Comparison of ENCODE assay signal across 8 mouse cellular contexts in the genomic region with DNA sequence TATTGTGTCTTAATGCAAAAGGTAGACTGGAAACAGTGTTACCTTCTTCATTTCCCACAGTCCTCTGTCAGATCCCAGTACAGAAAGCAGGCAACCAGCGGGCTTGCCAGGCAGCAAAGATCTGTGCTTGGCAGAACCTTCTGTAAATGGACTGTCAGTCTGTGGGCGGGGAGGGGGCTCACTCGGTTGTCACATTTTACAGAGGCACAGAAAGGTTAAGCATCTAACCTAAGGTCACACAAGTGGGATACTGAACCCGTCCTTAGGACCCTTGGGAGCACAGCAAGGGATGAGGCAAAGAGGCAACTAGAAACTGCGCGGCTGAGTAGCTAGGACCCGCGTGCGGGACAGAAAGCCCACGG. TPM values are rescaled to one million over a fixed set of nuclear protein-coding genes. Genes with fewer than 3 reads are reported as not detected.
DNase-seq lines count a peak whose midpoint lies in the region; ATAC-seq and TF ChIP-seq lines count a peak whose summit lies in the region.

No protein-coding gene starts in this region.

- H3K4me1 ChIP-seq in heart, embryonic 13.5 days = peaks cover 71% of the 10 kb centered on the region
- peaks cover 8% of the 10 kb centered on the region for H3K4me1 ChIP-seq in ES-Bruce4 (ENCODE audit: control insufficient read depth, insufficient read depth, low read length)
- peaks cover 65% of the 10 kb centered on the region for H3K4me1 ChIP-seq in limb, embryonic 13.5 days
- peaks cover 67% of the 10 kb centered on the region for H3K4me1 ChIP-seq in neural tube, embryonic 13.5 days (replicated peaks)

- H3K36me3 ChIP-seq in heart, embryonic 13.5 days = no peaks in the 10 kb centered on the region
- no peaks in the 10 kb centered on the region for H3K36me3 ChIP-seq in ES-Bruce4 (ENCODE audit: control insufficient read depth, insufficient read depth, low read length, poor library complexity, severe bottlenecking)
- H3K36me3 ChIP-seq in limb, embryonic 13.5 days = no peaks in the 10 kb centered on the region
- H3K36me3 ChIP-seq in neural tube, embryonic 13.5 days = no peaks in the 10 kb centered on the region

- TF ChIP-seq EP300 in ES-Bruce4 (IDR thresholded peaks at IDR 0.05; ENCODE audit: insufficient read depth, low read depth, low read length) = no peak

- no peaks in the 10 kb centered on the region for H3K9me3 ChIP-seq in heart, embryonic 13.5 days
- no peaks in the 10 kb centered on the region for H3K9me3 ChIP-seq in ES-Bruce4 (replicated peaks; ENCODE audit: control insufficient read depth, insufficient read depth, low read length, poor library complexity, severe bottlenecking)
- H3K9me3 ChIP-seq in limb, embryonic 13.5 days = no peaks in the 10 kb centered on the region
- H3K9me3 ChIP-seq in neural tube, embryonic 13.5 days = no peaks in the 10 kb centered on the region

- peak overlapping the region; percentile 85 for H3K4me2 ChIP-seq in heart, embryonic 13.5 days
- H3K4me2 ChIP-seq in limb, embryonic 13.5 days (replicated peaks) = peak overlapping the region; percentile 88
- peak overlapping the region; percentile 73 for H3K4me2 ChIP-seq in neural tube, embryonic 13.5 days

- H3K9ac ChIP-seq in heart, embryonic 13.5 days = peak overlapping the region; percentile 97
- H3K9ac ChIP-seq in ES-Bruce4 (ENCODE audit: low read depth, poor library complexity, severe bottlenecking) = peak overlapping the region; percentile 92
- H3K9ac ChIP-seq in limb, embryonic 13.5 days = peak overlapping the region; percentile 94
- H3K9ac ChIP-seq in neural tube, embryonic 13.5 days = peak overlapping the region; percentile 100

- no peak for ATAC-seq in heart, embryonic 13.5 days (ENCODE audit: extremely low read depth, insufficient number of reproducible peaks, low FRiP score, low TSS enrichment)
- peak; percentile 42 for ATAC-seq in erythroblast, adult 5-6 weeks (replicated peaks; ENCODE audit: low FRiP score, poor library complexity, severe bottlenecking)
- ATAC-seq in limb, embryonic 13.5 days (ENCODE audit: low FRiP score, low read depth) = no peak
- peak; percentile 17; the same call in 1 of the 2 replicates for ATAC-seq in neural tube, embryonic 13.5 days (ENCODE audit: low read depth)

- no peak for DNase-seq in heart, adult 8-10 months (ENCODE audit: low spot score)
- DNase-seq in urinary bladder, postnatal 10 days (ENCODE audit: low spot score) = no peak
- no peak for DNase-seq in layer of hippocampus, postnatal 10 days (ENCODE audit: low spot score in 2 of 2)

- peak overlapping the region; percentile 93 for H3K27ac ChIP-seq in heart, embryonic 13.5 days (replicated peaks)
- H3K27ac ChIP-seq in ES-Bruce4 (ENCODE audit: insufficient read depth, low read length) = peak overlapping the region; percentile 11
- H3K27ac ChIP-seq in limb, embryonic 13.5 days = peak overlapping the region; percentile 85
- H3K27ac ChIP-seq in neural tube, embryonic 13.5 days (replicated peaks) = peak overlapping the region; percentile 96

- peak overlapping the region; percentile 84 for H3K4me3 ChIP-seq in heart, embryonic 13.5 days
- peak overlapping the region; percentile 67 for H3K4me3 ChIP-seq in ES-Bruce4 (ENCODE audit: low read depth, low read length)
- H3K4me3 ChIP-seq in limb, embryonic 13.5 days = peak overlapping the region; percentile 96
- peak overlapping the region; percentile 96 for H3K4me3 ChIP-seq in neural tube, embryonic 13.5 days

- no peak for TF ChIP-seq POLR2A in ES-Bruce4 (IDR thresholded peaks at IDR 0.05; ENCODE audit: insufficient read depth, low read length)

- WGBS in heart, embryonic 13.5 days = 2% methylated on average over 10 of the region's 10 CpGs
- 1% methylated on average over 10 of the region's 10 CpGs for WGBS in limb, embryonic 13.5 days
- WGBS in neural tube, embryonic 13.5 days = 2% methylated on average over 10 of the region's 10 CpGs

- H3K27me3 ChIP-seq in heart, embryonic 13.5 days (replicated peaks) = no peaks in the 10 kb centered on the region
- H3K27me3 ChIP-seq in ES-Bruce4 (ENCODE audit: control insufficient read depth, insufficient read depth, low read length, poor library complexity, severe bottlenecking) = no peaks in the 10 kb centered on the region
- H3K27me3 ChIP-seq in limb, embryonic 13.5 days = no peaks in the 10 kb centered on the region
- no peaks in the 10 kb centered on the region for H3K27me3 ChIP-seq in neural tube, embryonic 13.5 days

- no peak for TF ChIP-seq CTCF in ES-Bruce4 (IDR thresholded peaks at IDR 0.05; ENCODE audit: low read depth, low read length)

RNA-seq across cellular contexts. Expression of gene Myl9, which starts 54.9 kb away (rescaled TPM):
- 1,696 and 1,855 TPM in 2 replicates for polyA plus RNA-seq in heart, embryonic 13.5 days (2015; fragmentation: Nextera tagmentation; extraction: Ambion mirVana)
- 10 to 100 TPM; 40.0 to 70.3 (median 65.6) TPM for total RNA-seq in heart, adult 8-10 months (2022)
- 9.4 and 20.2 TPM in 2 replicates for polyA plus RNA-seq in ES-Bruce4 (2011; ENCODE audit: insufficient read depth, insufficient read length, low read depth, missing spikeins)
- total RNA-seq in erythroblast, adult 5-6 weeks (2015; ENCODE audit: low replicate concordance) = 1.3 and 4.4 TPM in 2 replicates
- total RNA-seq in erythroblast, adult 5-6 weeks (2017; ENCODE audit: low replicate concordance) = 0.60 and 2.5 TPM in 2 replicates
- polyA plus RNA-seq in limb, embryonic 13.5 days (2015; fragmentation: Nextera tagmentation; extraction: Ambion mirVana) = 201 and 204 TPM in 2 replicates
- 55.2 and 56.0 TPM in 2 replicates for polyA plus RNA-seq in neural tube, embryonic 13.5 days (2015; fragmentation: Nextera tagmentation; extraction: Ambion mirVana)
- 10 to 100 TPM; 21.4 to 23.4 TPM for total RNA-seq in layer of hippocampus, postnatal 10 days (2021)

Comparison
In these comparisons a context has a peak if more than half of its experiments do, and no peak if none do; other contexts are left out.
1. ATAC-seq: peak in erythroblast, adult 5-6 weeks (single experiment) and neural tube, embryonic 13.5 days (single experiment); none in heart, embryonic 13.5 days (single experiment) and limb, embryonic 13.5 days (single experiment).
2. H3K27ac ChIP-seq: peak in every context shown above with its lines; median percentile 96 in neural tube, embryonic 13.5 days; 93 in heart, embryonic 13.5 days; 85 in limb, embryonic 13.5 days; 11 in ES-Bruce4.
3. Peak in every context shown above with its lines, with median percentiles within 50 percentile points of each other: H3K4me2 ChIP-seq, H3K4me3 ChIP-seq and H3K9ac ChIP-seq.